Mouse (Mus musculus): ENCODE measurements around the gene Clic1.

- TF ChIP-seq CTCF (IDR thresholded peaks at IDR 0.05; ENCODE audit: insufficient read depth, low read depth, low read length), result no peak
- TF ChIP-seq POLR2A (IDR thresholded peaks at IDR 0.05; ENCODE audit: insufficient read depth, low read depth, low read length), result no peak
Measured at GRCm38 (mm10) chr17:35077285-35077684, 27.5 kb downstream of the Clic1 start.

Measured in olfactory bulb, adult 2 months (tissue).